Mouse (Mus musculus): ENCODE measurements around the gene C1qtnf6.

Gene C1qtnf6

DNA sequence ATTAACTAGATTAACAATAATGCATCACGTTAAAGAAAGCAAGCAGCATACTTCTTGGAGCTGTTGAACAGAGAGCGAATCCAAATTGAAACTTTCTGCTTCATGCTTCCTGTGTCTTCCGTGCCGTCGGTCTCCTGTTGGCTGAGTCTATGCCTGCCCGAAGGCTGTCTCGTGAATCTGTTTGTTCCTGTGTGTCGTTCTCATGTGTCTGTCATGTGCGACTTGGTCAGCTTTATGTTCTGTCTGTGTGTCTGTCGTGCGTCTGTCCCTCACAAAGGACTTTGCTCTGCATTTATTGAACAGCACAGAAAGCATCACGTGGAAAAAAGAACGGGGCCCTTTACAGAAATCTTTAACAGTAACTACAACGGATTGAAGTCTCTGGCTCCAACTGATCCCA is 18.2 kb downstream of the C1qtnf6 start:
- no peak for DNase-seq

- no peak for DNase-seq
Observed at GRCm38 (mm10) chr15:78511951-78512350, 19.3 kb downstream of the C1qtnf6 start.

DNA sequence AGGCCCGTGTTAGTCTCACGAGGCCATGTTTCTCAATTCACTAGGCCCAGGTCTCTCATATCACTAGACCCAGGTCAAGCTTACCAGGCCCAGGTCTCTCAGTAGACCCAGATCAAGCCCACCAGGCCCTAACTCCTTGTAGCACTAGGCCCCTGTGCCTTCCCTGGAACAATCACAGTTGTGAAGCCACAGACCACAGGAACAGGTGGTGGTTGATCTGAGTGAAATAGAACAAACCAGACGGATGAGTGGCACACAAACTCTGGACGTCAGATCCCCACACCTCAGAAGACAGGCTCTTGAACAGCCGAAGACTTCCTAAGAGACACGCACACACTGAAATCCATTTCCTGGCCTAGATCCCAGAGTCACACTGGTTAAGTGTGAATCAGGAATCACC is 20.5 kb downstream of the C1qtnf6 start:
- no peak for DNase-seq

DNA sequence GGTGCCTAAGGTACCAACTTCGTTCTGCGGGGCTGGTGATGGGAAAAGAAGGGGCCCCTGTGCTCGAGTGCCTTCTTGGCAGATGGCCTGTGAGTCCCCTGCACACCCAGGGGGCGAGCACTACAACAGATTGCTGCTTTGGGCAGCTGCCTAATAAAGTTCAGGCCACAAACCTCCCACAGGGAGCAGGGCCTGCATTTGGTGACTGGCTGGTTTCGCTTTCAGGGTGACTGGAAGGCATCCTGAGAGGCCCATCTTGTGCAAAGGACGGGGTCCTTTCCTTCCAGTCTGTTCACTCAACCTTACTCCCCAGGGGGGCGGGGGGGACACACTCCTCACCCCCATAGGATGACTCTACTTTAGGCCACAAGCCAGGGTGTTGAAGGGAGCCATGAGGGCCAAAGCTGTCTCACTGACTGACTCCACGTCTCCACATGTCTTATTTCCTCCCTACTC is 21.1 kb downstream of the C1qtnf6 start:
- DNase-seq = no peak

GRCm38 (mm10) chr15:78509297-78509899 is 21.8 kb downstream of the C1qtnf6 start:
- DNase-seq = no peak

DNA sequence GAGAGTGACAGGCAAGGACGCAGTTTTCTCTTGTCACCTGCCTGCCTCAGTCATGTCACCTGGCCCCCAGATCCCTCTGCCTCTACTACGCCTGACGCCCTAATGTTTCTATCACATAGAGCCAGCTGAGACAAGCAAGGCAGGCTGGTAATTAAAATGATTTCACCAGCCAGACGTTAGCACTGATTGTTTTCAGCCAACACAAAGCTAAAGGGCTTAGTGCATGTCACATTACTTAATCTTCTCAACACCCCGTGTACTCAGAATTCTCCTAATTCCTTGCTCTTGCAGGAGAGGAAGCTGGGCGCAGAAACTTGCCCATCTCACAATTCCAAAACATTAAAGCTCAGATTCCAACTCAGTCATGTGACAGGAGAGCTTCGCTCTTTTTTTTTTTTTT is 22.8 kb downstream of the C1qtnf6 start:
- no peak for DNase-seq

GRCm38 (mm10) chr15:78505541-78505940 is 25.7 kb downstream of the C1qtnf6 start:
- no peak for DNase-seq

GRCm38 (mm10) chr15:78504816-78505215 is 26.4 kb downstream of the C1qtnf6 start:
- no peak for DNase-seq

- no peak for DNase-seq
Observed at GRCm38 (mm10) chr15:78504013-78504412, 27.2 kb downstream of the C1qtnf6 start.

- no peak for DNase-seq
Observed at GRCm38 (mm10) chr15:78502437-78503132, 28.6 kb downstream of the C1qtnf6 start.

GRCm38 (mm10) chr15:78494968-78495406 is 36.2 kb downstream of the C1qtnf6 start, which contains the start of gene Il2rb:
Gene Il2rb (minus strand): TSS chr15:78495271.
- DNase-seq = no peak

DNA sequence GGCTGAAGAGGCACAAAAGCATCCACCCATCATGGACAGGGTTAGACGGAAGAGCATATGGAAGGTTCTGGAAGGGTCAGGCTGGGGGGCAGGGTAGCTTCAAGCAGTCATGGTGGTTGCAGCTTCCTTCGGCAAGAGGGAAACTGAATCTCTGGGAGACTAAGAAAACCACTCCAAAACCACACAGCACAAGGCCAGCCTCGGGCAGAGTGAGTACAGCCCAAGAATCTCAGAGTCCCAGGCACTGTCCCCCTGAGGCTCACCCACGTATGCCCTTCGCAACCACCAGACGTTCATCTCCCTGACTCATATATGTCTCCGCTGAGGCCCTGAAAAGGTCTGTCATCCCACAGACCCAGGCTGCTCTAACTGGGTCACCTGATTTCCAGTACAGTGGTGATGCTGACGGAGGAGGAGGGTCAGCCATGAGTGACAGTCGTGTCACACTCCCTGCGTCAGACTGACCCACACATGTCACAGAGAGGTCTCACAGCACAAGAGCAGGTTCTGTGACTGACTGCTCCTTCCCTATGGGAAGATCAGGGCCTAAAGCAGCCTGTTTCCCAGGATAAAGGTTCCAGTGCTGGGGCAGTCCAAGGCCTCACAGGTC is 37.7 kb downstream of the C1qtnf6 start:
- DNase-seq = no peak

DNA sequence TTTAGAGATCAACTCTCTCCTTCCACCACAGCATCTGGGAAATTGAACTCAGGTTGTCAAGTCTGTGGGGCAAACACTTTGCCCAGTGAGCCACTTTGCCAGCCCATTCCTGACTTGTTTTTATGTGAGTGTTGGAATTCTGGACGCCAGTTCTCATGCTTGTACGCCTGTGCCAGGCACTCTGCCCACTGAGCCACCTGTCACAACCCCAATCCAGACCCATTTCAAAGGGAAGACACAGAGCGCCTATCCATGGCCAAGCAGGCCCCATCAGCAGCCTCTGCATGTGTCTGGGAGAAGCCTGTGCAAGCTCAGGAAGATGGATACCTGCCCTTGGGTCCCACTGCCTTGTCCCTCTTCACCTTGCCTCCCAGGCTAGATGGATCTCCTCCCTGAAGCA is 39.9 kb downstream of the C1qtnf6 start:
- no peak for DNase-seq

- no peak for DNase-seq
Observed at GRCm38 (mm10) chr15:78489906-78490305, 41.3 kb downstream of the C1qtnf6 start.

GRCm38 (mm10) chr15:78489248-78489647 is 42.0 kb downstream of the C1qtnf6 start:
- no peak for DNase-seq

DNA sequence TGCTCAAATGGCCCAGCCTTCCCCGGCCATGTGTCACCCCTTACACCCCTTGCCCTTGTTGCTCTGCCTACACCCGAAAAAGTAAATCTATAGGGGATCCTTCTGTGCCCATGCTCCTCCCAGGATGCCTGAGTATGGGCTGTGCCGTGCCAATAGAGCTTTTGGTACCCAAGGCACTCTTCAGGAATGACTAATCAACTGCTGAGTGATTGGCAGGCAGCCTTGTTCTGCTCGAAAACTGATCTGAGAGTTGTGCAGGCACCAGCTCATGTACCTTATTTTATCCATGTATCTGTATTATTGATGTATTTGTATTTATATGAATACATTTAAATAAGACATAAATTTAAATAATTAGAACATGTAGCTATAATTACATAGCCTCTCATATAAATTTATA is 44.1 kb downstream of the C1qtnf6 start:
- no peak for DNase-seq

DNA sequence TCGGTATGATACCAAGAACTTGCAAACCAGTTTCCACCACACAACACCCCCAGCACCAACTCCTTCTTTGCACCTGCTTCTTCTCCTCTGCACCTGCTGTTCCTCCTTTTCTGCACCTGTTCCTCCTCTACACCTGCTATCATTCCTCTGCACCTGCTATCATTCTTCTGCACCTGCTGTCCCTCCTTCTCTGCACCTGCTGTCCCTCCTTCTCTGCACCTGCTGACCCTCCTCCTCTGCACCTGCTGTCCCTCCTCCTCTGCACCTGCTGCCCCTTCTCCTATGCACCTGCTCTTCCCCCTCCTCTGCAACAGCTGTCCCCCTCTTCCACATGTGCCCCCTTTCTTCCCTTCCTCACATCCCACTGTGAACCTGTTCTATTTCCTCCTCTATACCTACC is 44.7 kb downstream of the C1qtnf6 start:
- DNase-seq = no peak

DNA sequence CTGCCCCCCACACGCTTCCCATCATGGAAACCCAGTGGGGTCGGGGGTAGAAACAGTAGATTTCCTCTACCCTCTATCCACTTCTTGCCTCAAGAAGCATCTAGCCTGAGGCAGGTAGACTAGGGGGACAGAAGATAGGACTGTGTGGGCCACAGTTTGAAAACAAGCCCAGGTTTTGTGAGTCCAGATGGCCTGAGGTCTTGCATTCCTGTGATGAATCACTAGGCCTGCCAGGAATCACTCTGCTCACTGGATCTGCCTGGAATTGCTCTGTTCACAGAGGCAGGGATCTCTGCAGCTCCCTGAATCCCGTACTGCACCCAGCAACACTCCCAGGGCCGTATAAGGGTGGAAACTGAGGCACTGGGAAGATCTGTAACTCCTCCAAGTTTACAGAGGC is 47.9 kb downstream of the C1qtnf6 start:
- no peak for DNase-seq

DNA sequence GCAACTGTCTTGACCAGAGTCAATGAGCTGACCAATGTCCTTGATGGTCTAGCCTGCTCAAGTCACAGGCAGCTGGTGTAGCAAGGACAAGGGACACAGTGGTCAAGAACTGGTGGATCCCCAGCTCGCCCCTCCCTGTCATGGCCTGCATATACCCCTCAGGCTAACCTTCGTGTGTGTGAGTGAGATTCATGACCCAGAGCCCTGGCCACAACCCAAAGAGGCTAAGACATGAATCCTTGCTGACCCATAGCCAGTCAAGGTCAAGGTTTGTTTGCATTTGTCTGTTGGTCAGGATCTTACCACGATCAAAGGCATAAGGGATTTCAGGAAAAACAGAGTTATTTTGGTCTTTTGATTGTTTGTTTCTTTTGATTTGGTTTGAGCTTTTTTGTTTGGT is 48.7 kb downstream of the C1qtnf6 start:
- no peak for DNase-seq

DNA sequence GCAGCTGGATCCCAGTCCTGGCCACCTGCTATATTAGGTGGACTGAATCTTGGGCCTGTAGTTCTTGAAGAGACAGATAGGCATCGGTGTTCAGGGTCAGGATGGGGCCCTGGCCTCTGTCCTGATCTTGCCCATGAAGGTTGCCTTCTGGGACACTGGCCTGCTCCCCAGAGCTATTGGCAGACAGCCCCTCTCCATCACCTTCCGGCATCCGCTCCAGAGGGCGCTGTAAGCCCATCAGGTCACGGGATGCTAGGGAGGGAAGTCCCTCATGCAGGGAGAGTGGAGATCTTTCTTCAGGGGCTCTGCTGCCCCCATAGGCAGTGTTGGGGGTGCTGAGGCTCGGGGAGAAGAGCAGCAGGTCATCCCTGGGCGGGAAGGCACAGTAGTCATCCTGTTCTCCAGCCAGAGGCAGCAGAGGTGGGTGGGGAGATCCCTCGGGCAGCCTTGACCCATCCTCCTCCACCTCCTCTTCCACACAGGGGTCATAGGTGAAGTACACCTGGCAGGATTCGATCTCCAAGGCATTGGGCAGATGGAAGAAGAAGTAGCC is 49.7 kb downstream of the C1qtnf6 start:
- peak; percentile 38 for DNase-seq

- DNase-seq = no peak
Observed at GRCm38 (mm10) chr15:78480991-78481390, 50.2 kb downstream of the C1qtnf6 start.

- no peak for DNase-seq
Observed at GRCm38 (mm10) chr15:78480111-78480510, 51.1 kb downstream of the C1qtnf6 start.

- DNase-seq = no peak
Observed at GRCm38 (mm10) chr15:78479470-78479869, 51.7 kb downstream of the C1qtnf6 start.

GRCm38 (mm10) chr15:78478073-78478472 is 53.1 kb downstream of the C1qtnf6 start:
- no peak for DNase-seq
